Mouse (Mus musculus) limb, embryonic 12.5 days (tissue): Measurements from ENCODE around the gene Khdrbs2. TPM values are rescaled to one million over a fixed set of nuclear protein-coding genes. Genes with fewer than 3 reads are reported as not detected.

ENCODE experiments used
- ATAC-seq: fragments of 200-750 bp; cut with Nextera tagmentation; 2 replicates; pipeline ENCODE4 v1.8.0; 2017; ENCODE audit warnings: low read depth, moderate TSS enrichment; ENCODE audit not compliant: insufficient number of reproducible peaks, insufficient read depth, low FRiP score, low TSS enrichment
- H3K27ac ChIP-seq: fragments of 300-500 bp; sonication (generic); 2 replicates; pipeline ENCODE4 v1.5.1; 2016; ENCODE audit warnings: mild to moderate bottlenecking, moderate library complexity
- H3K27me3 ChIP-seq: fragments of 300-500 bp; sonication (generic); 2 replicates; pipeline ENCODE4 v1.6.1; 2016; ENCODE audit warnings: mild to moderate bottlenecking, moderate library complexity
- H3K36me3 ChIP-seq: fragments of 300-500 bp; sonication (generic); 2 replicates; pipeline ENCODE4 v1.6.1; 2016; ENCODE audit warnings: mild to moderate bottlenecking, moderate library complexity
- H3K4me1 ChIP-seq: fragments of 300-500 bp; sonication (generic); replicated peaks from 2 replicates; pipeline ENCODE4 v1.6.1; 2016
- H3K4me2 ChIP-seq: fragments of 300-500 bp; sonication (generic); 2 replicates; pipeline ENCODE4 v1.6.1; 2016; ENCODE audit warnings: mild to moderate bottlenecking, moderate library complexity
- H3K4me3 ChIP-seq: fragments of 300-500 bp; sonication (generic); replicated peaks from 2 replicates; pipeline ENCODE4 v1.5.1; 2016; ENCODE audit warnings: mild to moderate bottlenecking
- H3K9ac ChIP-seq: fragments of 300-500 bp; sonication (generic); replicated peaks from 2 replicates; pipeline ENCODE4 v1.6.1; 2016; ENCODE audit warnings: mild to moderate bottlenecking, moderate library complexity
- H3K9me3 ChIP-seq: fragments of 300-500 bp; sonication (generic); 2 replicates; pipeline ENCODE4 v1.6.1; 2016; ENCODE audit warnings: mild to moderate bottlenecking, moderate library complexity
- WGBS: fragments of 180-500 bp; shearing (Covaris S2); methylation state at CpG from one replicate; pipeline ENCODE4 v1.1.7; 2016; 5-methylcytosine and 5-hydroxymethylcytosine counted together
- polyA plus RNA-seq: library from polyadenylated mRNA; unstranded; fragments of >200 nt; fragmentation: Nextera tagmentation; extraction: Ambion mirVana; gene quantifications from 2 replicates; pipeline ENCODE4 v1.2.1, GENCODE M21; 2016

The Khdrbs2 gene
- polyA plus RNA-seq = 2.2 and 2.9 TPM in 2 replicates

DNA sequence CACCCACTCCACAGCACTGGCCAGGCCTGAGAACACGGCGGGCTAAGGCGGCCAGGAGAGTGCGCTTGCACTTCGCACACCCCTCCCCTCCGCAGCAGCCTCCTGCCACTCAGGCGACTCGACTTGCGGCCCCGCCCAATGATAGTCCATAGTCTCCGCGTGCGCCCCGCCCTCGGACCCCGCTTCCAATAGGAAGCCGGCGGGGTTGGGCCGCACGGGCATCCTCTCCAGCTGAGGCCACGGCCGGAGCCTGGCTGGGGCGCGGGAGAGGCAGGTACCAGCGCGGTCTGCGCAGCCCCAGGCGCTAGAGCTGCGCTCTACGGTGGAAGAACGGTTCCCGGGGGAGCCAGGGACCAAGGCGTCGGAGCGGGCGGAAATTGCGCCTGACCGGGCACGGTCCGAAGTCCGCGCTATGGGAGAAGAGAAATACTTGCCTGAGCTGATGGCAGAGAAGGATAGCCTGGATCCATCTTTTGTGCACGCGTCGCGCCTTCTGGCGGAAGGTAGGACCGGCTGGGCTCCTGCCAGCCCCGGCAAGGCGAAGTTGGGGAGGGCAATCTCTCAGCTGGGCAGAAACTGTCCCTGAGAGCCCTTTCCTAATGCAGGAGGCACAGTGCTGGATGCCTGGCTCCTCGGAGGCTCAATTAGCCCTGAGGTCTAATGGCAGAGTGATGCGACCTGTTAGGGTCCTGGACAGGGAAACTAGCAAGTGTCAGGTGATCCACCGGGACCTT, at the start of gene Khdrbs2:
Gene Khdrbs2, plus strand, starts transcription at position 209 of the 734 bp plus-strand sequence.
- no peaks in the 10 kb centered on the region for H3K4me1 ChIP-seq
- peak within 1 kb of the TSS; percentile 45 for H3K9ac ChIP-seq
- peak; percentile 100 for ATAC-seq
- H3K36me3 ChIP-seq = no peaks in the 10 kb centered on the region
- H3K9me3 ChIP-seq = no peaks in the 10 kb centered on the region
- peak within 1 kb of the TSS; percentile 52 for H3K4me3 ChIP-seq
- under 1% methylated on average over 53 of the region's 53 CpGs for WGBS
- H3K4me2 ChIP-seq = peak within 1 kb of the TSS; percentile 86
- H3K27ac ChIP-seq = no peak within 1 kb of the TSS
- peaks cover 13% of the 10 kb centered on the region for H3K27me3 ChIP-seq

DNA sequence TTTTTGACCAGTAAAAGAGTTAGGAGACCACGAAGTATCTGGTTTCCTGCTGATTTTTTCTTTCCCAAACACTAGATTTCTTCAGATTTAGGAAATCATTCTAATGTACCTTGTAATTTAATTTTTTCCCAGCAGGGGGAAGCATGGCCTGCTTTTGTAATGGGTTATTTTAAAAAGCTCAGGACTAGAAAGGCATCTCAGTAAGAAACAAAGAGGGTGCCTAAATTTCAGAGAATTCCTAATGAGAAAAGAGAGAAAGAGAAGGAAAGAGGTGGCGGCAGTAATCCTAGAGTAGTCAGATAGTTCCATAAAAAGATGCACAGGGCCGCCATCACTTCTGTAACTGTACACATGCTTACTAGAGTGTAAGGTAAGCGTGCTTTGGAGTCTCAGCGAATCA, 2.1 kb downstream of the Khdrbs2 start:
- peaks cover 13% of the 10 kb centered on the region for H3K27me3 ChIP-seq
- no peak overlapping the region for H3K27ac ChIP-seq
- H3K4me3 ChIP-seq = no peak overlapping the region
- H3K4me2 ChIP-seq = no peak overlapping the region
- H3K4me1 ChIP-seq = no peaks in the 10 kb centered on the region
- ATAC-seq = no peak
- H3K9me3 ChIP-seq = no peaks in the 10 kb centered on the region
- WGBS = 69% methylated on average over 5 of the region's 5 CpGs
- H3K9ac ChIP-seq = no peak overlapping the region
- no peaks in the 10 kb centered on the region for H3K36me3 ChIP-seq

DNA sequence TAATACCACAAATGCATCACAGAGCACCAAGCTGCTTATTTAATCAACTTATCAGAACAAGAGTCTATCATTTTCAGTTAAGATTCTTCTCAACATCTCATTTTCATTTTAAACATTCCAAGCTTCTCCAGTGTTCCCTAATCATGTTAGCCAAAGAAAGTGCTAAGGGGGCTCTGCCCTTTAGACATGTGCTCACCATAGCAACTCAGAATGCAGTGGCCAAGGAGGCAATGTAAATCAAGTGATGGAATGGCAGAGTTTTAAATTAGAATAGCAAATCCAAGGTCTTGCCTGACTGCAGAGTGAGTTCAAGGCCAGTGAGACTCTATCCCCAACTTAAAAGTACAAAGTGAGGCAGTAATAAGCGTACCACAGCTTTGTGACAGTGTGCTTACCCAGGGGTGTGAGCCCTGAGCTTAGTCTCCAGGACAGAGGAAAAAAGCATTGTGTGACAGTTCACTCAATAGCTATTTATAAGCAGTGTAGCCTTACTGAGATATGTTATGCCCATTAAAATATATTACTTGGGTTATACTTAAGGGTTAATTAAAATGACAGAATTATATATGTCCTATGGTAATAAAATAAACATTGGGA, 27.2 kb downstream of the Khdrbs2 start:
- Histone ChIP-seq H3K4me1 (no peaks in the 10 kb centered on the region), H3K27me3 (no peaks in the 10 kb centered on the region), H3K9ac (no peak overlapping the region), H3K36me3 (no peaks in the 10 kb centered on the region), H3K4me3 (no peak overlapping the region), H3K27ac (no peak overlapping the region), H3K9me3 (no peaks in the 10 kb centered on the region), H3K4me2 (no peak overlapping the region)
- WGBS = 63% methylated on average over 1 of the region's 1 CpGs
- no peak for ATAC-seq

DNA sequence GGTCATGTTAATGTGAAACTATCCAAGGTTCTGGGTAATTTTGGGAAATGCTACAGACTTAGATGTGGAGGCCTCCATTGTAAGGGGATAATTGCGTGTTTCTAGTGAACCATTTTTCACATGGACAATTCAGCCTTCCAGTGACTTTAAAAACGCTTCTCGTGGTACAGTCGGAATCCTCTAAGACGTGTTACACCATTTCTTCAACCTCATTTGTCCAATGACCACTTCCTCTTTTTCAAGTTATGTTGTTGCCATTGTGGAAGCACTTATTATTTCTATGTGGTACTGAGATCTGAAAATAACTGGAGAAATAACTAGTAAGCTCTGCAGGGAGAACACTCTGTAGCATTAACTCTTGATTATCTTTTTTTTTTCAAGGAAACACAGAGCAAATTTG, 75.9 kb downstream of the Khdrbs2 start:
- 86% methylated on average over 5 of the region's 5 CpGs for WGBS
- Histone ChIP-seq H3K4me3 (no peak overlapping the region), H3K36me3 (no peaks in the 10 kb centered on the region)

DNA sequence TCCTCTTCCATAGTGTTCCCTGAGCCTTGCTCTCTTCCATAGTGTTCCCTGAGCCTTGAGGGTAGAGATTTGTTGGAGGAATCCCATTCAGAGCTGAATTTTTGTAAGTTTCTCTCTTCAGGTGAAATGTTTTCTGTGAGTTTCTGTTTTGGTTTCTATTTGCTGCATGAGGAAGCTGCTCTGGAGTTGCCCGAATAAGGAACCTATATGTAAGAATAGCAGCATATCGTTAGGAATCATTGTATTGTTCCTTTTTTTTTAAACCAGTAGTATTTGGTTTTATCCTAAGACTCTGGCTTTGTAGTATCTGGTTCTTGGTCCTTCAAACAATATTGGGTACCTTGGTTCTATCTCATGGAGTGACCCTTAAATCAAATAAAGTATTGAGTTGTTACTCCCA, 77.1 kb downstream of the Khdrbs2 start:
- Histone ChIP-seq H3K9me3 (no peaks in the 10 kb centered on the region), H3K27me3 (no peaks in the 10 kb centered on the region), H3K4me1 (no peaks in the 10 kb centered on the region), H3K36me3 (no peaks in the 10 kb centered on the region), H3K4me3 (no peak overlapping the region), H3K9ac (no peak overlapping the region), H3K4me2 (no peak overlapping the region), H3K27ac (no peak overlapping the region)
- 95% methylated on average over 2 of the region's 2 CpGs for WGBS
- ATAC-seq = no peak

More for the DNA sequence above, 75.9 kb downstream of the Khdrbs2 start:
- no peaks in the 10 kb centered on the region for H3K27me3 ChIP-seq
- H3K4me1 ChIP-seq = no peaks in the 10 kb centered on the region
- no peak for ATAC-seq
- H3K4me2 ChIP-seq = no peak overlapping the region
- H3K9ac ChIP-seq = no peak overlapping the region
- no peak overlapping the region for H3K27ac ChIP-seq
- no peaks in the 10 kb centered on the region for H3K9me3 ChIP-seq

DNA sequence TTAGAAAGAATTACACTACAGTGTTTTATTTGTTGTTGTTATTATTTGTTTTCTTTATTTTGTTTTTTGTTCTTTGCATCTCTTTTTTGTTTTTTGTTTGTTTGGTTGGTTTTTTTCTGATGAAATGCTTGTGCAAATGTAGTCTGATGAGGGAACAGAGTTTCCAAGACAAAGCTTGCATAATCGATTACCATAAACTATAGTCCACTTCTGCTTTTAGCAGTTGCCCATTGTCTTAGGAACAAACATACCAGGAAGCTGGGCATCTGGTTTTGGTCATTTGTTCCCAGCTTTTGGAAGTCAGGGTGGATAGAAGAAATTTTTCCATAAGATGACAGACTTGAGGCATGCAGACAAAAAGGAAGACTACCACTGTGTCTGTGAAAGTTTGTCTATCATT, 77.8 kb downstream of the Khdrbs2 start:
- H3K9ac ChIP-seq = no peak overlapping the region
- no peak overlapping the region for H3K4me2 ChIP-seq
- 94% methylated on average over 1 of the region's 1 CpGs for WGBS
- no peaks in the 10 kb centered on the region for H3K4me1 ChIP-seq
- H3K4me3 ChIP-seq = no peak overlapping the region
- H3K9me3 ChIP-seq = no peaks in the 10 kb centered on the region
- H3K27ac ChIP-seq = no peak overlapping the region
- H3K27me3 ChIP-seq = no peaks in the 10 kb centered on the region
- ATAC-seq = no peak
- H3K36me3 ChIP-seq = no peaks in the 10 kb centered on the region

DNA sequence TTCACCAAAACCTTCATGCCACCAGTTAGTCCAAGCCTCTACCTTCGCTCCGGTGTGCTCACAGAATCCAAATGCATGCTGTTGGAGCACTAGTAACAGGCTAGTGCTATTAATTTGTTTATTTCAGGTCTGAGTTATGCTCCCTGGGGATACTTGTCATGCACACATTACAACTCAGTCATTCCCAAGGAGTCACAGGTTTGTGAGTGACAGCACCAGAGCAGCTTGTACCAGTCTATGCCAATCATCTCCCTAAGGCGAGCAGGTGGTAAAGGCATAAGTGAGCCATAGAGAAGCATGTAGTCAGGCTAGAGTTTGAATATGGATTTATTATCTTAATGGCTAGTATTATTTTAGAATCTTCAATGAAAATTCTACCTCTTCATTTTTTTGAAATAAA, 86.4 kb downstream of the Khdrbs2 start:
- H3K27ac ChIP-seq = no peak overlapping the region
- no peak overlapping the region for H3K9ac ChIP-seq

DNA sequence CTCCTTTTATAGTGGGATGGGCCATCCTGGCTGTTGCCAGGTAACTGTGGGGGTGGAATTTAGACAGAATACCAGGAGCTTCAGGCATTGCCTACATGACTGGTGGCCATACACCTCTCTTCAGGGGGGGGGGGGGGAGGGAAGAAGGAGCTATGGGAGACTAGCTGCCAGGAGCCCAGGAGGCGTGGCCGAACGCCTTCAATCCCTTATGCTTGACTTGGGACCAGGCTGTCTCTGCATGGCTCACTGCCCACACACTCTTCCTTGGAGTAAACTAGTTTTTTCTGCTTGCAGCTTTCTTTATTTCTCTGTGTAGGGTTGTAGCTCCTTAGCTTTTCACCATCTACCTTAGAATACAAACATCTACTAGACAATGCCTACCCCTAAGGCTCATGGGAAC, 98.0 kb downstream of the Khdrbs2 start:
- 96% methylated on average over 3 of the region's 3 CpGs for WGBS
- H3K9me3 ChIP-seq = no peaks in the 10 kb centered on the region
- ATAC-seq = no peak
- no peak overlapping the region for H3K4me3 ChIP-seq
- no peaks in the 10 kb centered on the region for H3K4me1 ChIP-seq
- no peaks in the 10 kb centered on the region for H3K36me3 ChIP-seq
- H3K4me2 ChIP-seq = no peak overlapping the region
- no peak overlapping the region for H3K27ac ChIP-seq
- no peaks in the 10 kb centered on the region for H3K27me3 ChIP-seq
- H3K9ac ChIP-seq = no peak overlapping the region

More for the DNA sequence above, 86.4 kb downstream of the Khdrbs2 start:
- H3K4me3 ChIP-seq = no peak overlapping the region
- 88% methylated on average over 3 of the region's 3 CpGs for WGBS
- H3K9me3 ChIP-seq = no peaks in the 10 kb centered on the region
- H3K36me3 ChIP-seq = no peaks in the 10 kb centered on the region
- no peak overlapping the region for H3K4me2 ChIP-seq
- ATAC-seq = no peak
- no peaks in the 10 kb centered on the region for H3K27me3 ChIP-seq
- no peaks in the 10 kb centered on the region for H3K4me1 ChIP-seq

DNA sequence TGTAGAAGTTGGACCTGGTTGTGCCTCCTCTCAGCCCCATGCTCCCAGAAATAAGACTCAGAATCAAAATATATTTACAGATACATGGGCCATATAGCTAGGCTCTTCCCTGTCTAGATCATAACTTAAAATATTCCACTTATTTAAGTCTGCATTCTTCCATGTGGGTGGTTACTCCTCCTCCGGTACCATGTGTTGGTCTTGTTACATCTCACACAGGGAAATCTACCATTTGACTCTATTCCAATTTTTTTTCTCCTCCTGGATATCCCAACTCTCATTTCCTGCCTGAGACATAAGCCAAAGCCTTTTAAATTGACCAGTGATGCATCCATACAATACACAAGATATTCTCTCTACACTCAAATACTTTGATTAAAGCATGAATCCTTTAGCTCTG, 122.2 kb downstream of the Khdrbs2 start:
- 85% methylated on average over 1 of the region's 1 CpGs for WGBS
- Histone ChIP-seq H3K27me3 (no peaks in the 10 kb centered on the region), H3K4me1 (no peaks in the 10 kb centered on the region), H3K4me2 (no peak overlapping the region), H3K27ac (no peak overlapping the region), H3K9ac (no peak overlapping the region), H3K9me3 (no peaks in the 10 kb centered on the region), H3K36me3 (no peaks in the 10 kb centered on the region), H3K4me3 (no peak overlapping the region)
- no peak for ATAC-seq

DNA sequence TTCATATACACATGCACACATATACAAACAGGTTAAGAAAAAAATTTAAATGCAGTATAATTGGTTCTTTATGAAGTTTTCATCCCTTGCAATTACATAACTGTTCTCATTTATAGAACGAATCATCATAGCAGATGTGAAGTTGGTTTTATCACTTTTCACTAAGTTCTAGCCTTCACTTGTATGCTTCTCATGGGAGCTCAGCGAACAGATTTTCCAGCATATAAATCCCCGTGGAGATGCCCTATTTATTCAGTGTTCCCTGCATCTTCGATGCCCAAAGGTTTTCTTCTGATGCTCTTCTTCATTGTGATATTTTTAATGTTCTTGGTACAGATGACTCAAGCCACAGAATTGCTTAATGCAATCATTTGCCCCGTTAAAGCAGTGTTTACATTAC, 128.9 kb downstream of the Khdrbs2 start:
- Histone ChIP-seq H3K4me3 (no peak overlapping the region), H3K9ac (no peak overlapping the region), H3K9me3 (no peaks in the 10 kb centered on the region), H3K27ac (no peak overlapping the region), H3K4me1 (no peaks in the 10 kb centered on the region), H3K4me2 (no peak overlapping the region), H3K27me3 (no peaks in the 10 kb centered on the region), H3K36me3 (no peaks in the 10 kb centered on the region)
- 77% methylated on average over 5 of the region's 5 CpGs for WGBS
- no peak for ATAC-seq

DNA sequence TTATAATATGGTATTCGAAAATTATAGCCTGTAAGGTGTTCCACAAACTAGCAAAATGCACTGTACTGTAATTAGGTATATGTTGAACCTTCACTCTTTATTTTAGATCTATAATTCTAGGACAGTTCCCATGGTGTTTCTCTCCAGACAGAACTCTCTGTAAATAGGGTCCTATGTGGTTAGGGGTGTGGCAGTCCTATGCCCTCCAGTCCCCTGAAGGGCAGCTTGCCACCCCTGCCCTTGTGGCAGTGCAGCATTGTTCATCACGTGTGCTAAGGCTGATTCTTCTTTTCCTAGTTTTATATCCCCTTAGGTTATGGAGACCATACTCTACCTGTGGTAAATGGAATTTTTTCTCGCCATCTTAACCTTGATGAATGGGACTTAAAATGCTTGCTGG, 136.6 kb downstream of the Khdrbs2 start:
- no peak overlapping the region for H3K9ac ChIP-seq
- H3K4me1 ChIP-seq = no peaks in the 10 kb centered on the region
- no peak overlapping the region for H3K4me2 ChIP-seq
- no peaks in the 10 kb centered on the region for H3K27me3 ChIP-seq
- H3K36me3 ChIP-seq = no peaks in the 10 kb centered on the region
- ATAC-seq = no peak
- no peaks in the 10 kb centered on the region for H3K9me3 ChIP-seq
- H3K27ac ChIP-seq = no peak overlapping the region
- 77% methylated on average over 3 of the region's 3 CpGs for WGBS
- H3K4me3 ChIP-seq = no peak overlapping the region

DNA sequence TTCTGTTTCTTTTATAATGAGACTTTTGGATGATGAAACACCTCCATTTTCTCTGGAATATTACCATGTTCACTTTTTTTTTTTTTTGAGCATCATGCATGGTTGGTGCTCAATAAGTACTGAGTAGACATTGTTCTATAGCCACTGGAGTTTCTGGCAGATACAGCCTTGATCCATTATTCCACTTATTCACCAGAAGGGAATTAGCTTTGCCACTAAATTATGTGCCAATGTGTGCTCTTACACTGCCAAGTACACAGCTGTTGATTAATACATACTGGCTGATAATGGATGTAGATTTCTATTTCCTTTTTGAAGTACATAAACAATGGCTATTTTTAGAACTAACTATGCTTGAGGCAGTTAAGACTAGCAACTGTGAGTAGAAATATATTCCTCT, 137.1 kb downstream of the Khdrbs2 start:
- Histone ChIP-seq H3K27me3 (no peaks in the 10 kb centered on the region), H3K27ac (no peak overlapping the region), H3K9ac (no peak overlapping the region), H3K4me2 (no peak overlapping the region), H3K36me3 (no peaks in the 10 kb centered on the region), H3K9me3 (no peaks in the 10 kb centered on the region), H3K4me3 (no peak overlapping the region), H3K4me1 (no peaks in the 10 kb centered on the region)
- no peak for ATAC-seq
